Mouse (Mus musculus): ENCODE data around the gene Slain1. TPM values are rescaled to one million over a fixed set of nuclear protein-coding genes. Genes with fewer than 3 reads are reported as not detected.

The Slain1 gene
- polyA plus RNA-seq, 1 experiment, result not detected

DNA sequence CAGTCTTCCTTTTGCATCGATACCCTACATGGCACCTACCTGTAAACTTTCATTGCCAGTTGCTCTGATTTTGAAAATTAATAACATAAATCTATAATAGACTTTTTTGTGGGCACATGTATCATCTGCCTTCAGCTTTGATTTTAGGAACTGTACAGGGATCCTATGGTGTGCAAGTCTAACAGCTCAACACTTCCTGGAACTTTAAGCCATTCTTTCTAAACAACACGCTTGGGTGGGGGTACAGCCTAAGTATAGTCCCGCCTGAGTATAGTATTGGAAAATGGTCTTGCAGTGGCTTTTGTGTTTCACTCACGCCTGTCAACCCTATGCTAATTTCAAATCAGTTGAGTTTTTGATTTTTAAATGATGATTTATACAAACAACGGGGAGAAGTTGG lies 2.5 kb downstream of the Slain1 start:
- no peaks in the 10 kb centered on the region for H3K27me3 ChIP-seq (ENCODE audit: control insufficient read depth, insufficient read depth, insufficient read length)
- no peak for TF ChIP-seq MYOG (IDR thresholded peaks at IDR 0.05; ENCODE audit: control insufficient read depth, extremely low read depth, insufficient read length)
- TF ChIP-seq MAX (IDR thresholded peaks at IDR 0.05), result no peak
- no peak for TF ChIP-seq CTCF (IDR thresholded peaks at IDR 0.05; ENCODE audit: control insufficient read depth, insufficient read depth, insufficient read length)
- TF ChIP-seq USF1 (IDR thresholded peaks at IDR 0.05; ENCODE audit: low read depth), result no peak
- TF ChIP-seq CEBPB (IDR thresholded peaks at IDR 0.05; ENCODE audit: low read depth), result no peak
- no peak for TF ChIP-seq FOSL1 (IDR thresholded peaks at IDR 0.05; ENCODE audit: insufficient read depth, low read length, poor library complexity, severe bottlenecking)
- TF ChIP-seq MYOD1 (IDR thresholded peaks at IDR 0.05; ENCODE audit: control insufficient read depth, insufficient read length, low read depth), result no peak
- no peaks in the 10 kb centered on the region for H3K79me3 ChIP-seq (ENCODE audit: low read depth)
- no peaks in the 10 kb centered on the region for H3K36me3 ChIP-seq (ENCODE audit: control insufficient read depth, insufficient read depth)
- no peak overlapping the region for H3K4me3 ChIP-seq (ENCODE audit: insufficient read depth, poor library complexity, severe bottlenecking)
- no peak overlapping the region for H3ac ChIP-seq (ENCODE audit: control insufficient read depth, insufficient read length, low read depth)
- no peaks in the 10 kb centered on the region for H3K79me2 ChIP-seq (ENCODE audit: control insufficient read depth, insufficient read depth)

DNA sequence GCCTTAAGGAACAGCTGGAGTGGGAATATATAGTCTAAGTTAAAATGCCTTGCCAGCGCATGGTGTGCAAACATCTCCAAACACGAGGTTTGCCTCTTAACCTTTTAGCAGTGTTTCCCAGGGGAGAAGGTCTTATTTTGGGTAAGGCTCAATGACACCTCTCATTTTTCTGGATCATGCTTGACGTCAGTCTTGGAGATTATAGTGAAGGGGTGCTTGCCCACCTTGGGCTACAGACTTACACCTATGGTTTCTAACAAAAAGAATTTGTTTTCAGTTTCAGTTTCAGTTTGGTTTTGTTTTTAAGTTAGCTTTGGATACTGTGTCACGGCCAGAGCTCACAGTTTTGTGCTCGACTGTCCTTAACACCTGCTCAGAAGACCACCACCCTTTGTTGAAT lies 3.8 kb downstream of the Slain1 start:
- TF ChIP-seq MYOG (IDR thresholded peaks at IDR 0.05; ENCODE audit: control insufficient read depth, extremely low read depth, insufficient read length), result no peak
- no peak for TF ChIP-seq USF1 (IDR thresholded peaks at IDR 0.05; ENCODE audit: low read depth)
- no peak for TF ChIP-seq CEBPB (IDR thresholded peaks at IDR 0.05; ENCODE audit: low read depth)
- TF ChIP-seq MAX (IDR thresholded peaks at IDR 0.05), result no peak
- no peak for TF ChIP-seq FOSL1 (IDR thresholded peaks at IDR 0.05; ENCODE audit: insufficient read depth, low read length, poor library complexity, severe bottlenecking)
- no peak for TF ChIP-seq MYOD1 (IDR thresholded peaks at IDR 0.05; ENCODE audit: control insufficient read depth, insufficient read length, low read depth)
- TF ChIP-seq CTCF (IDR thresholded peaks at IDR 0.05; ENCODE audit: control insufficient read depth, insufficient read depth, insufficient read length), result no peak

DNA sequence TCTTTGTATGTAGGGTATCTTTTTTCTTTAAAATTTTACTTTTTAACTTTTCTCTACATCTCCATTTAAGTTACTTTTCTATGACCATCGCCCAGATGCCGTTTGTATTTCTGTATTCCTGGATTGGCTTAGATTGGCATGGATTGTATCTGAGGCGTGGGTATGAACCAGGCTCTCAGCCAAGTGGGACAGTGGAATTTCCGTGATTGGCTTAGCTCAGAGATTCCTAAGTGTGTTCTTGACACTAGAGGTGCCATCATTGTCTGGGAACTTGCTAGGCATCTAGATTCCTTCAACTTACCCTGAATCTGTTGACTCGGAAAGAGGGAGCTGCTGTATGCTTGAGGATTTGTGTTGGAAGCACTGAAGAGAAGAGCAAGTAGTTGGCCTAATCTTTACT lies 5.4 kb downstream of the Slain1 start:
- Histone ChIP-seq H3K79me2 (ENCODE audit: control insufficient read depth, insufficient read depth) (no peaks in the 10 kb centered on the region), H3K27me3 (ENCODE audit: control insufficient read depth, insufficient read depth, insufficient read length) (no peaks in the 10 kb centered on the region), H3K79me3 (ENCODE audit: low read depth) (no peaks in the 10 kb centered on the region), H3K4me3 (ENCODE audit: insufficient read depth, poor library complexity, severe bottlenecking) (no peak overlapping the region), H3ac (ENCODE audit: control insufficient read depth, insufficient read length, low read depth) (no peak overlapping the region), H3K36me3 (ENCODE audit: control insufficient read depth, insufficient read depth) (no peaks in the 10 kb centered on the region)
- TF ChIP-seq MAX (IDR thresholded peaks at IDR 0.05) (no peak), CTCF (IDR thresholded peaks at IDR 0.05; ENCODE audit: control insufficient read depth, insufficient read depth, insufficient read length) (no peak), USF1 (IDR thresholded peaks at IDR 0.05; ENCODE audit: low read depth) (no peak)

More for the DNA sequence above, 3.8 kb downstream of the Slain1 start:
- H3K79me2 ChIP-seq (ENCODE audit: control insufficient read depth, insufficient read depth), result no peaks in the 10 kb centered on the region
- no peaks in the 10 kb centered on the region for H3K79me3 ChIP-seq (ENCODE audit: low read depth)
- H3ac ChIP-seq (ENCODE audit: control insufficient read depth, insufficient read length, low read depth), result no peak overlapping the region
- no peak overlapping the region for H3K4me3 ChIP-seq (ENCODE audit: insufficient read depth, poor library complexity, severe bottlenecking)
- H3K27me3 ChIP-seq (ENCODE audit: control insufficient read depth, insufficient read depth, insufficient read length), result no peaks in the 10 kb centered on the region
- H3K36me3 ChIP-seq (ENCODE audit: control insufficient read depth, insufficient read depth), result no peaks in the 10 kb centered on the region

DNA sequence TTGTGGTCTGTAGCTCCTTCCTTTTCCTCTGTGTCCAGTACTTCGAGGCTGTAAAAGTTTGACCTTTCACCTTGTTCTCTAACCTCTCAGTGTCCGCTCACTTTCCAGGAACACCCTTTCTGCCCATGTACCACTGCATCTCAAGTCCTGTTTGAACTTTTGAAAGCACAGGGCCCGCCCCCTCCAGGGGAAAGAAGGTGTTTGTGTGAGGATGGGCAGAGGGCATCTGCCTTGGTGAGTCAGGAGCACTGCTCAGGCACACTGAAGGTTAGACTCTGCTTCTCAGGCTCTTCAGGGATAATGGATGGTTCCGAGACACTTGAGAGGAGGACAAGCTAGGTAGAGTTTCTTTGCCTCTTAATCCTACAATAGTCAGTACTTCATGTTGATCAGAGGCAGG lies 7.8 kb downstream of the Slain1 start:
- no peaks in the 10 kb centered on the region for H3K79me3 ChIP-seq (ENCODE audit: low read depth)
- TF ChIP-seq MYOD1 (IDR thresholded peaks at IDR 0.05; ENCODE audit: control insufficient read depth, insufficient read length, low read depth), result no peak
- no peak for TF ChIP-seq MYOG (IDR thresholded peaks at IDR 0.05; ENCODE audit: control insufficient read depth, extremely low read depth, insufficient read length)
- TF ChIP-seq MAX (IDR thresholded peaks at IDR 0.05), result no peak
- no peak for TF ChIP-seq USF1 (IDR thresholded peaks at IDR 0.05; ENCODE audit: low read depth)
- TF ChIP-seq FOSL1 (IDR thresholded peaks at IDR 0.05; ENCODE audit: insufficient read depth, low read length, poor library complexity, severe bottlenecking), result no peak
- no peak for TF ChIP-seq CEBPB (IDR thresholded peaks at IDR 0.05; ENCODE audit: low read depth)
- TF ChIP-seq CTCF (IDR thresholded peaks at IDR 0.05; ENCODE audit: control insufficient read depth, insufficient read depth, insufficient read length), result no peak
- no peak overlapping the region for H3K4me3 ChIP-seq (ENCODE audit: insufficient read depth, poor library complexity, severe bottlenecking)
- no peak overlapping the region for H3ac ChIP-seq (ENCODE audit: control insufficient read depth, insufficient read length, low read depth)
- H3K36me3 ChIP-seq (ENCODE audit: control insufficient read depth, insufficient read depth), result no peaks in the 10 kb centered on the region
- no peaks in the 10 kb centered on the region for H3K79me2 ChIP-seq (ENCODE audit: control insufficient read depth, insufficient read depth)
- no peaks in the 10 kb centered on the region for H3K27me3 ChIP-seq (ENCODE audit: control insufficient read depth, insufficient read depth, insufficient read length)

DNA sequence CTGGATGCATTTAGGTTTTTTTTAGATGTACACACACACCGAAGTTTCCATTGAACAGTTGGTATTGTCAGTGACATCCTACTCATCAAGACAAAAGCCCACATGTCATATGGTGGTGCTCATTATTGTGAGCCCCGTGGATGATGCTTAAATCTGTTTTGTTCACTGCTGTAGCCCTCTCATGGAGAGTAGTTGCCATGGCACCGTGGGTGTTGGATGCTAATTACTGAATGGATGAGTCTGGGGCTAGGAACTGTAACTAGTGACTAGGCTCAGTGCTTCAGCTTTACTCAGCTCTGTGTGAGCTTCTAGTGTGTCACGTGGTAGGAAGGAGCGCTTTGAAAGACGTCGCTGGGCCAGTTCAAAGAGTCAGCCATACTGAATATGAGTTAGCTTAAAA lies 13.0 kb downstream of the Slain1 start:
- Histone ChIP-seq H3ac (ENCODE audit: control insufficient read depth, insufficient read length, low read depth) (no peak overlapping the region), H3K79me3 (ENCODE audit: low read depth) (no peaks in the 10 kb centered on the region), H3K27me3 (ENCODE audit: control insufficient read depth, insufficient read depth, insufficient read length) (no peaks in the 10 kb centered on the region), H3K79me2 (ENCODE audit: control insufficient read depth, insufficient read depth) (no peaks in the 10 kb centered on the region), H3K36me3 (ENCODE audit: control insufficient read depth, insufficient read depth) (no peaks in the 10 kb centered on the region), H3K4me3 (ENCODE audit: insufficient read depth, poor library complexity, severe bottlenecking) (no peak overlapping the region)
- TF ChIP-seq MYOG (IDR thresholded peaks at IDR 0.05; ENCODE audit: control insufficient read depth, extremely low read depth, insufficient read length) (no peak), FOSL1 (IDR thresholded peaks at IDR 0.05; ENCODE audit: insufficient read depth, low read length, poor library complexity, severe bottlenecking) (no peak), CEBPB (IDR thresholded peaks at IDR 0.05; ENCODE audit: low read depth) (no peak), MYOD1 (IDR thresholded peaks at IDR 0.05; ENCODE audit: control insufficient read depth, insufficient read length, low read depth) (no peak), MAX (IDR thresholded peaks at IDR 0.05) (no peak), USF1 (IDR thresholded peaks at IDR 0.05; ENCODE audit: low read depth) (no peak), CTCF (IDR thresholded peaks at IDR 0.05; ENCODE audit: control insufficient read depth, insufficient read depth, insufficient read length) (no peak)

DNA sequence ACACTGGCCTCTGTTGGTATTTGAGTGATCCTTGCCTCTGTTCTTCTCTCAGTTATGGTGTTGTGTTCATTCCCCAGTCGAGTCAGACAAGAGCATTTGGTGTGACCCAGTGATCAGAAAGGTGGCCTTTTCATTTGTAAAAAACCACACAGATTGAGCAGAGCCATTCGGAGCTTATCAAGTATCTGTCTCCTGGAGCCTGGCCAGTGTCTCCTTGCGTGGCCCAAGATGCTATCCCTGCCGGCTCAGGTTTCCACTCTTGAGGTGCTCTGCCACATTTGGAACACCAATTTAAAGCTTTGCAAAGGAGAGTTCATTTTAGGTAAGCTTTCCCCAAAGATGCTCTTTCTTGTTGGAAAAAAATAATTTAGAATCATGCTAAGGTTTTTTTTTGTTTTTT lies 14.4 kb downstream of the Slain1 start:
- Histone ChIP-seq H3ac (ENCODE audit: control insufficient read depth, insufficient read length, low read depth) (no peak overlapping the region), H3K4me3 (ENCODE audit: insufficient read depth, poor library complexity, severe bottlenecking) (no peak overlapping the region), H3K79me3 (ENCODE audit: low read depth) (no peaks in the 10 kb centered on the region), H3K27me3 (ENCODE audit: control insufficient read depth, insufficient read depth, insufficient read length) (no peaks in the 10 kb centered on the region), H3K36me3 (ENCODE audit: control insufficient read depth, insufficient read depth) (no peaks in the 10 kb centered on the region), H3K79me2 (ENCODE audit: control insufficient read depth, insufficient read depth) (no peaks in the 10 kb centered on the region)
- TF ChIP-seq MYOG (IDR thresholded peaks at IDR 0.05; ENCODE audit: control insufficient read depth, extremely low read depth, insufficient read length), result no peak
- no peak for TF ChIP-seq MAX (IDR thresholded peaks at IDR 0.05)
- no peak for TF ChIP-seq CEBPB (IDR thresholded peaks at IDR 0.05; ENCODE audit: low read depth)
- no peak for TF ChIP-seq MYOD1 (IDR thresholded peaks at IDR 0.05; ENCODE audit: control insufficient read depth, insufficient read length, low read depth)
- no peak for TF ChIP-seq CTCF (IDR thresholded peaks at IDR 0.05; ENCODE audit: control insufficient read depth, insufficient read depth, insufficient read length)
- TF ChIP-seq FOSL1 (IDR thresholded peaks at IDR 0.05; ENCODE audit: insufficient read depth, low read length, poor library complexity, severe bottlenecking), result no peak

All from C2C12 (cell line).